Mouse (Mus musculus) adrenal gland, postnatal 36 days (tissue): ENCODE results near the gene Tmem163. TPM values are rescaled to one million over a fixed set of nuclear protein-coding genes. Genes with fewer than 3 reads are reported as not detected.

Source experiments
- DNase-seq, 2 experiments: peaks; one replicate each; pipeline ENCODE4 v3.0.0; 2021; ENCODE audit warnings: mixed read lengths in 1 of 2
- total RNA-seq, 2 experiments: library from RNA; stranded (reverse); gene quantifications; 2 replicates each; pipeline ENCODE4 v1.2.3; 2021

Gene Tmem163
- total RNA-seq, 2 experiments from 2014 or later = 0.26 TPM; not detected in 1

GRCm38 (mm10) chr1:127500219-127500618, 179.1 kb downstream of the Tmem163 start:
- DNase-seq = peak; percentile 82 to 88

DNA sequence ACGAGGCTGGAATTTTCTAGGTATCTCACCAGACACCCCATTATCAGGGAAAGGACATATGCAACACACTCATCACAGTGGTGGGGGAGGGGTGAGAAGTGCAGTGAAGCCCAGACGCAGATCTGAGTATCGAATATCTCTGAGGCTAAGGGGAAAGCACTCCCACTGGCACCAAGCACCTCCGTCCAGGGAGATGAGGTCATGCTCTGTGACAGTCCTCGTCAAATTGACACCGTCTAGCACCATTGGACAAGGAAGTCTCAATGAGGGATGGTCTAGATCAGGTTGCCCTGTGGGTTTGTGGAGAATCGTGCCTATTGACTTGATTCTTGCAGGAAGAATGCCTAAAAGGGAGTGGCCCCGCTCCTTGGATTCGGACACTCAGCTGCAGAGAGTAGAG, 180.6 kb downstream of the Tmem163 start:
- DNase-seq = no peak

- DNase-seq = peak; percentile 73 to 74
These were observed 182.4 kb downstream of the Tmem163 start for GRCm38 (mm10) chr1:127496737-127497543.

GRCm38 (mm10) chr1:127487161-127487560, 192.2 kb downstream of the Tmem163 start:
- peak; percentile 59 to 72 for DNase-seq

- peak; percentile 62 to 66 for DNase-seq
These were observed 194.5 kb downstream of the Tmem163 start for GRCm38 (mm10) chr1:127484826-127485225.

GRCm38 (mm10) chr1:127484188-127484587, 195.2 kb downstream of the Tmem163 start:
- peak; percentile 9 to 10 for DNase-seq

DNA sequence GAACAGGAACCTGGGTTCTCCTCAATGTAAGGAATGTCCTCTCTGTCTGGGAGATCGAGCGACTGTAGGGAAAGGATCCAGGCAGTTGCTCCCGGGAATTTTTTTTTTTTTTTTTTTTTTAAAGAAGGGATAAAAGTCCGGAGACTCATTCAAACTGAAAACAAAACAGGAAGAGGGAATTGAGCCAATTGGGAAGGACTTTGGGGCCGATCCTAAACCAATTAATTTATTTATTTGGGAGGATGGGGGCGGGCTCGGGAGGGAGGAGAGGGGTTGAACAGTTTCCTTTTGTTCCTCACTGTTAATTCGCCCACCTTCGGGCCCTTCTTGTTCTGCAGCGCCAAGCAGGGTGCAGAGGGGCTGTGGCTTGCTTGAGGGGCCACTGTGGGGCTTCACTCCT, 196.4 kb downstream of the Tmem163 start:
- no peak for DNase-seq

- DNase-seq = no peak
These were observed 203.6 kb downstream of the Tmem163 start for GRCm38 (mm10) chr1:127475756-127476155.

DNA sequence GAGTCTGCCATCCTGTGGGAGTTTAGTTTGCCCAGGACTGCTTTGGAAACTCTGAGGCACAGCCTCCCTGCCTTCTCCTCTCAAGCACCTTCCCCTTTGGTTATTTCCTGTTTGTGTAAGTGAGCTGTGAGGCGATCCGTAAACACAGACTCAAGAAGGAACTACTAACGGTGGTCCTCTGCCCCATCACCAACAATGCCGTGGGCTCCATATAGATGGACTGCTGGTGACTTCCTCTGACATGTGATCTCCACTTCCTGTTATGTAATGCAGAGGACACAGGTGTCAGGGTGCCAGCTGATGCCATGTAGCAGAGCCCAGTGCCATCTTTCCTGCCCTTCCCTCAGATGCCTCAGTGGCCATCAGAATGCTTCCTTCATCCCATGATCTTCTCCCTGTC, 209.2 kb downstream of the Tmem163 start:
- no peak for DNase-seq

- no peak for DNase-seq
These were observed 212.1 kb downstream of the Tmem163 start for GRCm38 (mm10) chr1:127467238-127467637.

DNA sequence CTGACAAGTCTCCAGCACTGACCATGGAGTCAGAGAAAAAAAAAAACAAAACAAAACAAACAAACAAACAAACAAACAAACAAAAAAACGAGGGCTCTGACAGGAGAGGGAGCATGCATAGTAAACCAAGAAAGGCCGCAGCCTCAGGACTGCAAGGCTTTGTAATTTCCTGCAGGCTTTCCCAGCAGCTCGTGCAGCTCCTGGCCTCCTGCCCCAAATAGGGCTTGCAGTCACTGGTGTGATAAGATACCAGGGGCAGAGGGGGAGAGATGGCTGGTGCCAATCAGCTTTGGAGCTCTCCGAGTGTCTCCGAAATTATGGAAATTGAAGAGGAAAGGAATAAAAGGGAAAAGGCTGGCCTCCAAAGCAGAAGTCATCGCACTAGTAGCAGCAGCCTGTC, 214.1 kb downstream of the Tmem163 start:
- DNase-seq = no peak

- no peak for DNase-seq
These were observed 215.3 kb downstream of the Tmem163 start for GRCm38 (mm10) chr1:127464041-127464440.

DNA sequence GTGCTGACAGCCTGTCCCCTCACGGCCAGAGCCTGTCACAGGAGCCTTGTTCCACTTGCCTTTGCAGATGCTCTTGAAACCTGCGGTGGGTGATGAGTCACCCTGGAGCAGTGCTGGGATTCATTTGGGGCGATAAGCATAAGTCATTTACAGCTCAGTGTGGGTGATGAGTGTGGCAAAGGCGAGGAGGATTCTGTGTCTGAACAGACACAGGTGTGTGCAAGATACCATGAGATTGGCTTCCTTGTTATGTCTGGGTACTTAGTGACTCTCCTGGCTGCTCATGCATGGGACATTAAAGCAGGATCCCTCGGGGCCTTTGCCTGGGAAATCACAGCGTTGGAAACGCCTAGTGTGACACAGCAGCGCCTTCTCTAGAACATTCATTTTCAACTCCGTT, 218.3 kb downstream of the Tmem163 start:
- DNase-seq = peak in 1 of 2 experiments; percentile 20

- no peak for DNase-seq
These were observed 219.8 kb downstream of the Tmem163 start for GRCm38 (mm10) chr1:127459576-127459975.

GRCm38 (mm10) chr1:127459015-127459451, 220.3 kb downstream of the Tmem163 start:
- DNase-seq = peak; percentile 47 to 61

DNA sequence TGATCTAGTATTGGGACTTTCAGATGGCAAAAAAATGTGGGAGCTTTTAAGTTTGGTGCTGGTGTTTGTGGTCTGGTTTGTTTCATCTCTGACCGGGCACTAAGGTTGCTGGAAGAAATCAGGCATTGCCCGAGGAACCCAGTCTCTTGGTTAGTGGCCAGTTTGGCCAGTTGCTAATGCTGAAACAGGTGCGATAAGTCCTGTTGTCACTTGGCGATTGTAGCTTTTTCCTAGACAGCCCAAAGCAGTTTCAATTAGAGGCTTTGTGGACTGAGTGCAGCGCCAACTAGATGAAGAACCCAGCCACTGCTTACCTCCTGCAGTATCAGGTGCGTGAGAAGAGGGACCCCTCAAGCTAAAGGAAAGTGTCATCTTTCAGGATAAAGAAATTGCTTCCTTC, 226.0 kb downstream of the Tmem163 start:
- no peak for DNase-seq

DNA sequence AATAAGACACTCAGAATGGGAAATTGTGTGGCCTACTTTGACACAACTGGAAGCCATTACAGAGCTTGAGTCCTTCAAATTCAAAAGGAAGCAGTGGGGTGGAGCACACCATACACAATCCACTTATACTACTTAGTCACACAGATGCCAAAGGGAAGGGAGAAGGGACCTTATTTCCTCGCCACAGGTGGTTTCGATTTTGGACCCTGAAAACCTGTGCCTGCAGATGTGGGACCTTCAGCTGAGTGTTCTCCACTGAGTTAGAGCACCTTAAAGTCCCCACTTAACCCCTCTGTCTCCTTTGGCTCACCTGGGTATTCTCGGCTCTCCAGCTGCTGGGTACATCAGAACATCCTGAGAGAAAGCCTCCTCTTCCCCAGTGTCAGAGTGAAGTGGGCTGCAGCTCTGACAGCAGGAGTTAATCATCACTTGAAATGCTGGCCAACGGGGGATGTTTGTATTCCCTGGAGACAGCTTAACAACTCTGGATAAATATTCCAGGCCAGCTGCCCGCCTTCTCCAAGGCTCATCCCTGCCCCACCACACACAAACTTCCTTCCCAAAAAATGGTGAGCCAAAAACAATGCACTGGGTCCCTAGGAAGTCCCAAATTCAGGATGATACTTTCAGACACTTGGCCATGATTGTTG, 234.4 kb downstream of the Tmem163 start:
- DNase-seq = no peak

DNA sequence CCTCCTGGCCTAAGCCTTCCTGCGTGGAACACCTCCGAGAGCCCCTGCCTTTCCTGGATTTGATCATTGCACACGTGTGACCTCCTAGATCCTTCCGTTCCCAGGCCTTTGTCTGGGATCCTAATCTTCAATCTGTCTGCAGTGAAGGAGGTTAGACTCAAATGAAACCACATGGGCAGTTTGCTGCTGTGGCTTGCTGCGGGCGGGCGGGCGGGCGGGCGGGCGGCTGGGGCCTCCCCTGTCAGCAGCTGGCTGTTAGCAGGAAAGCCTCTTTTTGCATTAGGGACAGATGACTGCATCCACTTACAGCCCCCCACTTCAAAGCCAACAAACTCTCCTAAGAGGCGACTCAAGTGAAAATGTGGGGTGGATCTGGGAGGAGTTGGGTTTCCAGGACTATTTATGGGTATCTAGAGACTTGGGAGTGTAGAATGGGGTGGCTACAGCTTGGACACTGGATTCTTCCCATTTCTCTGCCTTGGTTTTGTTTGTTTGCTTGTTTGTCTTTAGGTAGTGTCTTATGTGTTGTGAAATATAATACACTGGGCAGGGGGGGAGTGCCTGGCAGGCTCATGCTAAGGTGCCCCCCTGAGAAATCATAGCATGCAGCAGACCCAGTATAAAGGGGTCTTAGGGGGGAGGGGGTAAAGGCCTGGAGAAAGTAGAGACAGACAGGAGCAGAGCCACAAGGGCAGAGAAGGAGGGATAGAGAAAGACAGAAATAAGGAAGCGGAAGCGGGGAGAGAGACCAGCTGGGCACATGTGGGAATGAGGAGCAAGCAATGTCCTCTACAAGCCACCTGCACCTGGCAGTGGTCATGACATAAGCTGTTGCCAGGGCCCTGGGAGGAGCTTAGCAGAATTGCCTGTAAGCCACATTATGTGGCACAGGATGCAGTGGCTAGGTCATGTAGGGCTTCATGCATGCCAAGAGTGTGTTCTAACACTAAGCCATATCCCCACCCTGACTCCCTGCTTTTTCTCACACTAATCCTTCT, 236.2 kb downstream of the Tmem163 start:
- DNase-seq = no peak

GRCm38 (mm10) chr1:127441736-127442135, 237.6 kb downstream of the Tmem163 start:
- DNase-seq = no peak

GRCm38 (mm10) chr1:127441007-127441406, 238.3 kb downstream of the Tmem163 start:
- DNase-seq = no peak

- DNase-seq = no peak
These were observed 239.9 kb downstream of the Tmem163 start for GRCm38 (mm10) chr1:127439452-127439891.

- DNase-seq = no peak
These were observed 242.3 kb downstream of the Tmem163 start for GRCm38 (mm10) chr1:127437091-127437490.
